Mouse (Mus musculus) embryo, embryonic 10.5 days (tissue): ENCODE data around the gene Tfpt.
A peak's percentile ranks its signal among the peaks of the same experiment; 100 is the strongest.

ENCODE experiments used
- DNase-seq: peaks from one replicate; pipeline ENCODE4 v3.0.0-alpha.2; 2015; ENCODE audit warnings: low spot score

The Tfpt gene

DNA sequence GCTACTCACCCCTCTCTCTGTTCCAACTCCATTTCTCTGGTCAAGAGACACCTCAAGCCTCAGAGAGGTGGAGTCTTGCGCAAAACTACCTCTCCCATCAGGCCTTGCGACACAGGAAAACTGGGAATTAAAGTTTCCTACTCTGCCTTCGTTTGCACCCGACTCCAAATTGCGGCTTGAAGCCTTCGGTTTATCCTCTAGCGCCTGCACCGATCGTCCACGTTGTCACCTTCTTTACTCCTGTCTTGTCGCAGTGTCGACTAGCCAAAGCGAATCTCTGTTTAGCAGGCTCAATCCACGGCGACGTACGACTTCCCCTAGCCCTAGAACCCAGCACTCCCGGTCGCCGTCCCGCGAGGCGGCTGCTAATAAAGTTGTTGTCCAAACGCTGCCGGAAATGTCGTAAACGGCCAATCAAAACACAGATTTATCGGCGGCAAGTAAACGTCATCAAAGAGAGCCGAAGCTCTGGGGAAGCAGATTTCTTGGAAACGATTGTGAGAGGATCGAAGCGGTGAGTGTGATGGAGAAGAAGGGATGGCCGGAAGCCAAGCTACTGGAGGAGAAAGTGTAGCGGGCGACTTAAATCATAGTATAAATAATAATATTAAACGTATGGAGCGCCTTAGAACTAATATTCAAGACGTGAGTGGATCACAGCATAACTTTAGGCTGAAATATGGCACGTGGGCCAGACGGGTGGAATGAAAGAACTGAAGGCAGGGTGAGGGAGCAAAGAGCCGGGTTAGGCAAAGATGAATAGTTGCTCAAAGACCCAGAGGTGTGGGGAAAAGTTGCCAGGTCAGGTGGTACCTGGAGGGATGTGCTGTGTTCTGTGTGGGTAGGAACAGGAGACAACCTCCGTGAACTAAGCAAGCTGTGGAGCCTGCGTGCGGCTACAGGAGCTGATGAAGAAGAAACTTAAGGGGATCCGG is at the start of gene Tfpt, which contains the start of gene Prpf31:
Gene Tfpt (minus strand): TSS at position 387 of the 935 bp plus-strand sequence.
Gene Prpf31 (plus strand): TSS at position 443 of the 935 bp plus-strand sequence.
- peak; percentile 98 for DNase-seq

- DNase-seq = no peak
These were observed 47.6 kb upstream of the Tfpt start, which contains the start of gene Tmc4 for GRCm38 (mm10) chr7:3677342-3677741. TSS of gene Tmc4 (minus strand) at chr7:3677553.

DNA sequence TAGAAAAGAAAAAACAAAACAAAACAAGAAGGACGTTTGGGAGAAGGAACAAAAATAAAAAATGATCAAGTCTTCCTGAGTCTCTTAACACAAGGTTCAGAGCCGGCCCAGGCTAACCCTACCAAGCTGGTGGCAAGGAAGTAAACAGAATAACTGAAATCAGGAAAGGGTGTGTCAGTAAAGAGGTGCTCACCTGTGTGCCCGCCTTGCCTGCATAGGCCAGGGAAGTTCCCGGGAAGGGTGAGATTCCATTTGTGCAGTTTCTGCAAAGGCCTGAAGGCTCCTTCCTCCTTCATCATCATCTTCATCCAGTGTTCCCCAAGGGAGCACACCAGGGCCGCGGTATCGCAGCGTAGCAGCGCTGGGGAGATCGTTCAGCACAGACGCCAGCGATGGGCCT is 46.6 kb upstream of the Tfpt start:
- DNase-seq = no peak

- DNase-seq = no peak
These were observed 45.5 kb upstream of the Tfpt start for GRCm38 (mm10) chr7:3675228-3675548.

DNA sequence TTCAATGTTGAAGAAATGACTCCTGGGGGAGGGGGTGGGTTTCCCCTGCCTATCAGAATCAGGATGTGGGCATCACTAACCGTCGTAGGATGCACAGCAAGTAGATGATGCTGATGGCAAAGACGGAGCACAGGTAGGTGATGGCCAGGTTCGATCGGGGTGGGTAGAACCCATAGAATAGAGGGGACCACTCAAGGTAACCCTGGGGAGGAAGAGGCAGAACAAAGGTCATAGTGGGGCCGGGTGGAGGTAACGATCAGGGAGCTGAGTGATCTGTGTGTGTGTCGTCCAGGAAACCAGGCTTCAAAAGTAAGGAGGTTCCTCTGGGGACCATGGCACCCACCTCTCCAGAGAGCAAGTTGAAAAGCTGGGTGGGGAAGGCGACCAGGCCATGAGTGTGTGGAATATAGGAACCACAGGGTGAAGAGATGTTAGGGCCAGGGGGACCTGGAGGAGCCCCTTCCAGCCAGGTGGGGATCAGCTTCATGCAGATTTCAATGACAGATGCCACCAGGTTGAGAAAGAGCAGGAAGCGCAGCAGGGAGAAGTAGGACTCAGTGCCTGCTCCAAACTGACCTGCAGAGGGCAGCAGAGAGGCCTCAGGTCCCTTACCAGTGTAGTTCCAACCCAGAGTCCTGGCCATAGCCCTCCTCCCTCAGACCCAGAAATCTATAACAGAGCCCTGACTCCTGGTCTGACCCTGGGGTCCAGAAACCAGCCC is 44.9 kb upstream of the Tfpt start:
- peak; percentile 88 for DNase-seq

DNA sequence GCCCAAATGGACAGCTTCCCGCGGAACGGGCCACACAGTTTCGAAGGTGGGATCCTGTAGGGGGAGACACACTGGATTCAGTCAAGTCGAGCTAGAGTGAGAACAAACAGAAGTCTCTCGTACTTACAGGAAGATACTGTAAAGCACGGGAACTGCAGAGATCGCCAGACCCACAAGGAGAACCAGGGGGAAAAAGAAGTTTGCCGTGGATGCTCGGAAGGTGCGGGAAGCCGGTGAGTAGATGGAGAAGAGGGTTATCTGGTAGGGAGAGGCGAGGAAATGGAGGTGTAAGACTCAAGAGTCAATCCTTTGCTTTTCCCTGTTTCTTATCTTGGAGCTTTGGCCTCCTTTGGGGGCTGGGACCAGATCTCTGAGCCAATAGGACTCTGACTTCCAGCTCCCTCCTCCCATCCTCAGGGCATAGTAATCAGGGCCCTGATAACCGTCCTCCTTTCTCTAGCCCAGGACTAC is 37.2 kb upstream of the Tfpt start:
- peak; percentile 32 for DNase-seq

GRCm38 (mm10) chr7:3665215-3666114 is 35.7 kb upstream of the Tfpt start, which contains the start of gene Leng1:
TSS of gene Leng1 (minus strand) at chr7:3665840.
- peak; percentile 98 for DNase-seq

DNA sequence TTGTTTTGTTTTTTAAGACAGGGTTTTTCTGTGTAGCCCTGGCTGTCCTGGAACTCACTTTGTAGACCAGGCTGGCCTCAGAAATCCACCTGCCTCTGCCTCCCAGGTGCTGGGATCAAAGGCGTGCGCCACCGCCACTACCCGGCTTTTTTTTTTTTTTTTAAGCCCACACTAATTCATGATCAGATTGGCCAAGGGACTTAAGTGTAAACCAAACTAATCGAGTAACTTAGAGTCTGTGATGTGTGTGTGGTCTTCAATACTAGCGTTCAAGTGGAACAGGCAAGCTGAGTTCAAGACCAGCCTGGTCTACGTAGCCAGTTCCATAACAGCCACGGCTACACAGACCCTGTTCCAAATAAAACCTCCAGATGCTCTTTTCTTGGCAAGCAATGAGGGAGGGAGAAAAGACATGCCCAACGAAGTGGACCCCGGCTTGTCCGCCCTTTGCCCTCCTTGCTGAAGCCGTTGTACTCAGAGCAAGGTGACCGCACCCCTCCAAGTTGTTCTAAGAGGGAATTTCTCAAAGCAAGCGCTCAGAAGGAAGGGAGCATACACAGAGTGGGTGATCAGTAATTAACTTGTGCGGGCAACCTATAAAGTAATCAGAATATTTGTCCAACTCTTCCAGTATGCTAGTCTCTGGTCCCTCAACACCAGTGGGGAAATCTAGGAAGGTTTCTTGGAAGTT is 34.9 kb upstream of the Tfpt start:
- DNase-seq = peak; percentile 55

GRCm38 (mm10) chr7:3658578-3658977 is 28.8 kb upstream of the Tfpt start:
- DNase-seq = no peak

DNA sequence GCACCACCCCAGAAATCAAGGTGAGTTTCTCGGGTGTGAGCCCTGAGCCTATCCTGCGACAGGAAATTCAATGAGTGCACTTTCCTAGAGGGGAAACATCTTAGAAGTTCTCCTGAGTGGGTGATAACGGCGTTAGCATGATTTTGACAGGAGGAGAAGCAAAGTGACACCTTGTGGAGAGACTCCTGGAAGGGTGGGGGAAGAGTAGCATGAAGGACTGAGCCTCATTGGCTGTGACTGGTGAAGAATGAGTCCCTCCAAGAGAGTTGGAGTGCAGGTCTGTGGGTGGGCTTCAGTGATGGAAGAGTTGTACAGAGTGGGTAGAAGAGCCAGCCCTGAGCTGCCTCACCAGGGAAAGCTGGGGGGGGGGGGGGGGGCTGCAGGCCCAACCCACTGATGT is 27.2 kb upstream of the Tfpt start:
- DNase-seq = no peak

- DNase-seq = no peak
These were observed 16.9 kb upstream of the Tfpt start for GRCm38 (mm10) chr7:3646641-3647040.

DNA sequence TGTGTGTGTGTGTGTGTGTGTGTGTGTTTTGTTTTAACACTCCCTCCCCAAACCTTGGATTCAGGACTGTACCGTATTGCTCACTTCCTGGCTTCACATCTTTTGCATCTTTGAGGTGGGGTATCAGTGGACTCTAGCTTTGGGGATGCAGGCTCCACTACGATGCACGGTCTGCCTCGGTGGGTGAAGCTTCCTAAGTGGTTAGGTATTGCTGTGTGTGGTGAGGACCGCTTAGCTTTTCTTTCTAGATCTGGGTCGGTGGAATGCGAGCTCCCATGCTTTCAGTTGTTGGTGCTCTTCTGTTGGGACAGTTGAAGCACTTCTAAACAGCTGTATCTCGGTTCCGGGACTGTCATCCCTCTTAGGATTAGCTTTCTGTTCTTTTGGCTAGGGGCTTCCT is 16.5 kb upstream of the Tfpt start:
- DNase-seq = no peak

DNA sequence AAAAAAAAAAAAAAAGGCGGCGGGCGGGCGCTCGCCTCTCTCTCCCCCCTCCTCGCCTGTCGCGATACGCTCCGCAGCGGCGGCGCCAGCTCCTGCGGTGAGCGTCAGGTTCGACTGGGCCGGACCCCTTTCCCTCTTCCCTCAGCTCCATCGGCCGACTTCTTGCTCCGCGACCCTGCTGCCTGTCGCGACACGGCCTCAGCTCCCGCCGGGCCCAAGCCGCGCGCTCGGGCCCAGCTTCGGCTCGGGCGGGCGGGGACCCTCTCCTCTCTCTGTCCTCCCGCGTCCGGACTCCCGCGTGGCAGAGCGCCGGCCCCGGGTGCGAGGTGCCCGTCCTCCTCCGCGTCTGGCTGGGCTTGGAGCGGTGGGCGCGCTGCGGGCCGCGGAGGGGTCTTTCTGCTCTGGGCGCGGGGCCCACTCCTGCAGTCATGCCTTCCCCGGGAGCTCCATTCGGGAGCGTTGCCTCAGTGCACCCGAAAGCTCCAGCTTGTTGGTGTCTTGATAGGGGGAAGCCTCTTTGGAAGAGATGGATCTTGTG is 15.8 kb upstream of the Tfpt start:
- DNase-seq = peak; percentile 20

- DNase-seq = peak; percentile 99
These were observed 15.2 kb upstream of the Tfpt start, which contains the start of gene Cnot3 for GRCm38 (mm10) chr7:3644672-3645487. TSS of gene Cnot3 (plus strand) at chr7:3645268.

DNA sequence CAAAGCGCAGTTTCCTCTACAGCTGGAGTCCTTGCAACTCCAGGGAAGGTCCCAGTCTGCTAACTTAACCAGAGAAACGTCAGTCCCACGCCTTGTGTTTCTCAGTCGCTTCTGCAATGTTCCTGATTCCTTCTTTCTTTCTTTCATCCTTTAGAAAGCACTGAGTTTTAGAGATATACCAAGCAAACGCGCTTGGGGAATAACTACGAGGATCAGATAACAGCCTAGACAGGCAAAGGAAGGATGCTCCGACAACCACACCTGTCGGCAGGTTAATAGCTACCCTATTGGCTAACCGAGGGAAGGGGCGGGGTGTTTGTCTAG is 14.6 kb upstream of the Tfpt start:
- no peak for DNase-seq

- DNase-seq = no peak
These were observed 14.1 kb upstream of the Tfpt start for GRCm38 (mm10) chr7:3643843-3644242.

- DNase-seq = no peak
These were observed 13.7 kb upstream of the Tfpt start for GRCm38 (mm10) chr7:3643412-3643811.

DNA sequence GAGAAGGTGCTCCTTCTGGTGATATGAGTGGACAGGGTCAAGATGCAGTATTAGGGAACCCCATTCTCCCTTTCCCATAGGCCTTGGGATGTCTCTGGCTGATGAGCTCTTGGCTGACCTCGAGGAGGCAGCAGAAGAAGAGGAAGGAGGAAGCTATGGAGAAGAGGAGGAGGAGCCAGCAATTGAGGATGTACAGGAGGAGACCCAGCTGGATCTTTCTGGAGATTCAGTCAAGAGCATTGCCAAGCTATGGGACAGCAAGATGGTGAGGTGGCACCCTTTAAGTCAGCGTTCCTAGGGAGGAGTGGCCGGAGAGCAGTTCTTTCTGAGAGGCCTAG is 718 bp upstream of the Tfpt start:
- no peak for DNase-seq

DNA sequence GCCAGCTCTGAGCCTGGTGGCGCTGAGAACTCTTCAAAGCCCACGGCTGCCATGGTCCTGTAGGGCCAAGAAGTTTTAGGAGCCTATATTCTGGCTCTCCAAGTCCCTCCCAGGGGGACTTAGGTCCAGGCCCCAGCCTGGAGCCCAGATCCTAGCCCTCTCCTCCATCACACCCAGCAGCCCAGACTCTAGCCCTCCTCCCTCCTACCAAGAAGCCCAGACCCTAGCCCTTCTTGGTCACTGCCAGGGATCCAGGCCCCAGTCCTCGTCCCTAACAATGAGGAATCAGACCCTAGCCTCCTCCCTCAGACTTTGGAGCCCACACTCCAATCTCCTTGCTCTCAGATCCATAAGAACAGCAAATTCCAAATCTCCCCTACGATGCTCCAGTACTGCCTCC is 699 bp downstream of the Tfpt start:
- no peak for DNase-seq

- peak; percentile 92 for DNase-seq
These were observed 12.3 kb downstream of the Tfpt start, which contains the start of gene Ndufa3 for GRCm38 (mm10) chr7:3617242-3617995. TSS of gene Ndufa3 (plus strand) at chr7:3617373.
